In genomic region chr11:35877651-35878558, GRCm38 (mm10) we compare ENCODE assay signal across 12 mouse cellular contexts. TPM values are rescaled to one million over a fixed set of nuclear protein-coding genes. Genes with fewer than 3 reads are reported as not detected.
DNase-seq lines count a peak whose midpoint lies in the region; ATAC-seq and TF ChIP-seq lines count a peak whose summit lies in the region.
"Had no signal": no experiment of that assay in that cellular context is flagged by ENCODE, and none has a peak within 500 bp of the region (broad histone marks: within the 10 kb centered on the region; RNA-seq: fewer than 3 reads in every experiment).

No protein-coding gene starts in this region.

- DNase-seq in adrenal gland, adult (ENCODE audit: inconsistent age in 2 of 2, low spot score in 1 of 2), result peak; percentile 23 to 57
- DNase-seq in adrenal gland, adult 18-20 months (ENCODE audit: low spot score in 2 of 2), result no peak
- no peak for DNase-seq in liver, postnatal 0 days
- no peak for DNase-seq in liver, embryonic 11.5 days (ENCODE audit: low spot score)
- DNase-seq in hindbrain, embryonic 11.5 days (ENCODE audit: low spot score), result peak; percentile 36
- no peak for DNase-seq in thymus, postnatal 0 days (ENCODE audit: low spot score)
- no peak for DNase-seq in urinary bladder, postnatal 25 days (ENCODE audit: low spot score)
- DNase-seq: heart, adult 11 months; kidney, postnatal 36 days had no signal

- ATAC-seq in liver, postnatal 0 days, result peak; percentile 56
- ATAC-seq in liver, embryonic 11.5 days (replicated peaks; ENCODE audit: low FRiP score), result no peak
- ATAC-seq in hindbrain, embryonic 11.5 days (ENCODE audit: low FRiP score), result peak; percentile 70
- peak; percentile 77 for ATAC-seq in neural tube, embryonic 12.5 days (ENCODE audit: low FRiP score, low read depth)

- no peak overlapping the region for H3K4me3 ChIP-seq in liver, postnatal 0 days (ENCODE audit: low read depth, low read length)
- no peak overlapping the region for H3K4me3 ChIP-seq in liver, embryonic 11.5 days (ENCODE audit: low read depth, low read length)
- H3K4me3 ChIP-seq in hindbrain, embryonic 11.5 days (ENCODE audit: low read depth, low read length), result no peak overlapping the region
- no peak overlapping the region for H3K4me3 ChIP-seq in neural tube, embryonic 12.5 days
- H3K4me3 ChIP-seq: liver, embryonic 15.5 days; stomach, embryonic 15.5 days had no signal

- H3K27ac ChIP-seq in liver, postnatal 0 days (ENCODE audit: low read depth), result no peak overlapping the region
- H3K27ac ChIP-seq in liver, embryonic 11.5 days (ENCODE audit: low read depth, low read length), result no peak overlapping the region
- H3K27ac ChIP-seq in hindbrain, embryonic 11.5 days (ENCODE audit: low read depth, low read length), result peak overlapping the region; percentile 70
- peak overlapping the region; percentile 11; the same call in 1 of the 2 replicates for H3K27ac ChIP-seq in neural tube, embryonic 12.5 days
- H3K27ac ChIP-seq: liver, embryonic 15.5 days; stomach, embryonic 15.5 days had no signal

- 50% methylated on average over 14 of the region's 14 CpGs for WGBS in liver, postnatal 0 days (ENCODE audit: insufficient replicate concordance)
- 34% methylated on average over 14 of the region's 14 CpGs for WGBS in liver, embryonic 11.5 days
- WGBS in hindbrain, embryonic 11.5 days, result 46% methylated on average over 14 of the region's 14 CpGs
- 48% methylated on average over 14 of the region's 14 CpGs for WGBS in neural tube, embryonic 12.5 days

- no peak for TF ChIP-seq CTCF in liver, postnatal 0 days (IDR thresholded peaks at IDR 0.05; ENCODE audit: low read depth)

- no peaks in the 10 kb centered on the region for H3K27me3 ChIP-seq in liver, postnatal 0 days (ENCODE audit: insufficient read depth, low read length)
- H3K27me3 ChIP-seq in liver, embryonic 11.5 days (replicated peaks; ENCODE audit: control insufficient read depth, insufficient read depth, low read length), result no peaks in the 10 kb centered on the region
- no peaks in the 10 kb centered on the region for H3K27me3 ChIP-seq in hindbrain, embryonic 11.5 days (ENCODE audit: control insufficient read depth, insufficient read depth, low read length)
- H3K27me3 ChIP-seq in neural tube, embryonic 12.5 days (replicated peaks), result no peaks in the 10 kb centered on the region
- H3K27me3 ChIP-seq: liver, embryonic 15.5 days; stomach, embryonic 15.5 days had no signal

- peaks cover 5% of the 10 kb centered on the region; the same call in 1 of the 2 replicates for H3K36me3 ChIP-seq in liver, postnatal 0 days (replicated peaks; ENCODE audit: insufficient read depth, low read length)
- no peaks in the 10 kb centered on the region for H3K36me3 ChIP-seq in liver, embryonic 11.5 days (ENCODE audit: control insufficient read depth, insufficient read depth, low read length)
- H3K36me3 ChIP-seq in hindbrain, embryonic 11.5 days (ENCODE audit: control insufficient read depth, insufficient read depth, low read length), result no peaks in the 10 kb centered on the region
- H3K36me3 ChIP-seq in neural tube, embryonic 12.5 days, result peaks cover 15% of the 10 kb centered on the region; the same call in 1 of the 2 replicates
- H3K36me3 ChIP-seq: liver, embryonic 15.5 days; stomach, embryonic 15.5 days had no signal

- no peak for TF ChIP-seq EP300 in liver, postnatal 0 days (IDR thresholded peaks at IDR 0.05; ENCODE audit: low read depth)

- H3K4me1 ChIP-seq in liver, postnatal 0 days (ENCODE audit: insufficient read depth), result no peaks in the 10 kb centered on the region
- peaks cover 6% of the 10 kb centered on the region for H3K4me1 ChIP-seq in liver, embryonic 11.5 days (replicated peaks; ENCODE audit: control insufficient read depth, insufficient read depth, low read length)
- H3K4me1 ChIP-seq in hindbrain, embryonic 11.5 days (replicated peaks; ENCODE audit: control insufficient read depth, insufficient read depth, low read length), result peaks cover 10% of the 10 kb centered on the region; the same call in 1 of the 2 replicates
- H3K4me1 ChIP-seq in neural tube, embryonic 12.5 days, result peaks cover 35% of the 10 kb centered on the region
- H3K4me1 ChIP-seq: liver, embryonic 15.5 days; stomach, embryonic 15.5 days had no signal

- H3K9ac ChIP-seq in liver, postnatal 0 days (replicated peaks), result no peak overlapping the region
- no peak overlapping the region for H3K9ac ChIP-seq in liver, embryonic 11.5 days (ENCODE audit: low read depth, low read length)
- no peak overlapping the region for H3K9ac ChIP-seq in hindbrain, embryonic 11.5 days (ENCODE audit: low read depth, low read length)
- H3K9ac ChIP-seq in neural tube, embryonic 12.5 days, result no peak overlapping the region
- H3K9ac ChIP-seq: liver, embryonic 15.5 days; stomach, embryonic 15.5 days had no signal

- H3K4me2 ChIP-seq in liver, postnatal 0 days (ENCODE audit: low read depth, low read length), result no peak overlapping the region
- no peak overlapping the region for H3K4me2 ChIP-seq in liver, embryonic 11.5 days
- no peak overlapping the region for H3K4me2 ChIP-seq in hindbrain, embryonic 11.5 days (replicated peaks; ENCODE audit: low read depth, low read length)
- no peak overlapping the region; the same call in 1 of the 2 replicates for H3K4me2 ChIP-seq in neural tube, embryonic 12.5 days (replicated peaks)
- H3K4me2 ChIP-seq: liver, embryonic 15.5 days; stomach, embryonic 15.5 days had no signal

- no peaks in the 10 kb centered on the region for H3K9me3 ChIP-seq in liver, postnatal 0 days (ENCODE audit: low read length)
- no peaks in the 10 kb centered on the region for H3K9me3 ChIP-seq in liver, embryonic 11.5 days (ENCODE audit: control insufficient read depth, low read length)
- no peaks in the 10 kb centered on the region for H3K9me3 ChIP-seq in hindbrain, embryonic 11.5 days (ENCODE audit: control insufficient read depth, low read length)
- H3K9me3 ChIP-seq in neural tube, embryonic 12.5 days, result no peaks in the 10 kb centered on the region
- H3K9me3 ChIP-seq: liver, embryonic 15.5 days; stomach, embryonic 15.5 days had no signal

RNA-seq across cellular contexts. Expression of gene Rars, which starts 43.6 kb away (rescaled TPM):
- 10 to 100 TPM; 62.2 to 67.7 TPM for total RNA-seq in adrenal gland, adult 18-20 months (2021)
- 26.9 and 28.3 TPM in 2 replicates for polyA plus RNA-seq in liver, postnatal 0 days (2015; fragmentation: Nextera tagmentation; extraction: Ambion mirVana)
- polyA plus RNA-seq in liver, embryonic 11.5 days (2014; fragmentation: Nextera tagmentation; extraction: Ambion mirVana), result 137 and 141 TPM in 2 replicates
- polyA plus RNA-seq in hindbrain, embryonic 11.5 days (2014; fragmentation: Nextera tagmentation; extraction: Ambion mirVana), result 106 and 116 TPM in 2 replicates
- polyA plus RNA-seq in neural tube, embryonic 12.5 days (2016; fragmentation: Nextera tagmentation; extraction: Ambion mirVana), result 78.8 and 91.6 TPM in 2 replicates
- polyA plus RNA-seq in thymus, postnatal 0 days (2015; fragmentation: Nextera tagmentation; extraction: Ambion mirVana), result 71.7 and 82.6 TPM in 2 replicates

Comparison
In these comparisons a context has a peak if more than half of its experiments do, and no peak if none do; other contexts are left out.
1. DNase-seq: peak in adrenal gland, adult (2 of 2) and hindbrain, embryonic 11.5 days (single experiment); none in adrenal gland, adult 18-20 months (0 of 2), liver, postnatal 0 days (single experiment), liver, embryonic 11.5 days (single experiment), thymus, postnatal 0 days (single experiment) and urinary bladder, postnatal 25 days (single experiment).
2. H3K27ac ChIP-seq: peak in hindbrain, embryonic 11.5 days (single experiment) and neural tube, embryonic 12.5 days (single experiment); none in liver, postnatal 0 days (single experiment) and liver, embryonic 11.5 days (single experiment).